17 mouse cellular contexts compared by ENCODE assay signal in the genomic region with DNA sequence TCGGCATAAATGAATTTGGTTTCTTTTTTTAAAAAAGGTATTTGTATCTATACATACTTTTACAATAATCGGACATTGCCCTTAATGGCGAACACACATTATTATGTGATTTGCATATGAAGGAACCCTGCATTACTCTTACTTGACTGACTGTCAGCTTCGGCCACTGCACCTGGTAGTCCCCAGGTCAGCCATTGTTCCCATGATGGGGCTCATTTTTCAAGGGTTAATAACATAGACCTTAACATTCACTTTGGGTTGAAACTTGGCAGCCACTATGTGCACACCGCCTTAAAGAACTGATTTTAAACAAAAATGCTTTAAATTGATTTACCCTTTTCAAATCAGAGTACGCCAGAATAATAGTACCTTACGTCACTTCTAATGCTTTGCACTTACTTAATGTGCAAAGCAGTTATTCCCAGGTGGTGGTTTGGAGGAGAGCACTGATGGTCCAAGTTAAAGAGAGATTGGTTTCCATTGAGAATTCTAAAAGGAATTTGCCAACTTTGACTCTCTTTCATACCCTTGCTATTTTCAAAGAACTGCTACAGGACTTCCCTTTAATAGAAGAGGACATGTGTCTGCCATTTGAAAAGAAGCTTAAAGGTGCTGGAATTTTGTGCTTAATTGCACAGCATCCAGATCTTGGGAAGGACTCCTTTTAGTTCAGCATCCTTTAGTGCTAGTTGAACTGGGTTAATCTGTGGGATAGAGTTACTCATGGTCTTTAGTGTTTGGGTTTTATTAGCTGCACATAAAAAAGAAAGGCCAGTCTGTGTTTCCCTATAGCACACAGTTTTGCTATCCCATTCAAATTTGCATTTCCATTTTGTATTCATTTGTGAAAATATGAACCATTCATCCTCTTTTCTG.
"Had no signal": no experiment of that assay in that cellular context is flagged by ENCODE, and none has a peak within 500 bp of the region (broad histone marks: within the 10 kb centered on the region; RNA-seq: fewer than 3 reads in every experiment).

No protein-coding gene starts in this region.

- H3K9ac ChIP-seq: lung, embryonic 15.5 days; midbrain, embryonic 13.5 days; midbrain, embryonic 15.5 days; neural tube, embryonic 12.5 days; stomach, embryonic 15.5 days had no signal

- H3K36me3 ChIP-seq: lung, embryonic 15.5 days; midbrain, embryonic 13.5 days; midbrain, embryonic 15.5 days; neural tube, embryonic 12.5 days; stomach, embryonic 15.5 days had no signal

- H3K9me3 ChIP-seq: lung, embryonic 15.5 days; megakaryocyte, embryonic 14.5 days; midbrain, embryonic 13.5 days; midbrain, embryonic 15.5 days; neural tube, embryonic 12.5 days; stomach, embryonic 15.5 days had no signal

- H3K4me2 ChIP-seq: lung, embryonic 15.5 days; midbrain, embryonic 11.5 days; midbrain, embryonic 13.5 days; midbrain, embryonic 15.5 days; neural tube, embryonic 12.5 days; stomach, embryonic 15.5 days had no signal

- DNase-seq: lung, adult 2 months; lung, postnatal 14 days; lung, postnatal 36 days; right cerebral cortex, postnatal 14 days; thymus, adult 2 months; thymus, postnatal 25 days; thymus, postnatal 4 days had no signal

- H3K4me3 ChIP-seq: lung, embryonic 15.5 days; megakaryocyte, embryonic 14.5 days; midbrain, embryonic 13.5 days; midbrain, embryonic 15.5 days; neural tube, embryonic 12.5 days; stomach, embryonic 15.5 days had no signal

- H3K27ac ChIP-seq: lung, embryonic 15.5 days; macrophage; midbrain, embryonic 13.5 days; midbrain, embryonic 15.5 days; neural tube, embryonic 12.5 days; stomach, embryonic 15.5 days; stomach, postnatal 0 days had no signal

- H3K4me1 ChIP-seq: neural tube, embryonic 12.5 days; stomach, embryonic 15.5 days had no signal

- H3K27me3 ChIP-seq: lung, embryonic 15.5 days; megakaryocyte, embryonic 14.5 days; midbrain, embryonic 13.5 days; midbrain, embryonic 15.5 days; neural tube, embryonic 12.5 days; stomach, embryonic 15.5 days had no signal

- ATAC-seq: lung, postnatal 0 days; midbrain, embryonic 13.5 days; midbrain, embryonic 15.5 days had no signal
